Mouse (Mus musculus) cerebellum, adult (tissue): ENCODE measurements around the gene Bbx.

Experiments used
- ATAC-seq: cut with Nextera tagmentation; 2 replicates; pipeline ENCODE4 v1.9.2; 2017; ENCODE audit warnings: mild to moderate bottlenecking, moderate library complexity, mixed read lengths; ENCODE audit not compliant: insufficient number of reproducible peaks, low FRiP score, low TSS enrichment

The Bbx gene

DNA sequence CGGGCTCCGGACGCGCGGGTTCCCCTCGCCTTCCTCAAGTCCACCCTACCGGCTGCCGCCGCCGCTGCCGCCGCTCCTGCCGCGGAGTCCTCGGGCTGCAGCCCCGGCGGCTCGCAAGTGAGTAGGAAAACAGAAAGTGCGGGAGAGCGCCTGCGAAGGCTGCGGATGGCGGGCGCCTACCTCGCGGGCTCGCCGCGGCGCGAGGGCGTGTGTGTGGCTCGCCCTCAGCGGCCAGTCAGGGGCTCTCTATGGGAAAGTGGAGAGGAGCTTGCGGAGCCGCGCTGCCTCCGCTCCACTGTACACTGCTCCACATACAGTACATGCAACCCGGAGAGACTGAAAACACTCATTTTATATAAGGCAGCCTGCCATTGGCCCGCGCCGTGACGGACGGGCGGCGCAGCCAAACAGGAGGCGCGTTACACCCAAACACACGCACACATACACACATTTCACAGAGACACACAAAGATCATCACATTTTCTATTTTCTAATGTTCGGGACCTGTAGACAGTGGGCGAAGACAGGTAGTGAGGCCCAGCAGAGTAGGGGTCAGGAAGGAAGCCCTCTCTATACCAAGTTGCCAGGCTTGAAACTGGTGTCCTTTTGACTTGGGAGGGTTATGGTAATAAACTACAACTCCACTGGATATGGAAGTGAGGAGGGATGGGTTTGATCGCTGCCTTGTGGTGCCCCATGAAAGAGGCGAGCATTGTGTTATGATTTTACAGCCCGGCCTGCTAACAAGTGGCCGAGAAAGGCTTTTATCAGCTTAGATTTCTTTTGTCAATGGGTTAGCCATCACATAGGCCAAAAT is at the start of gene Bbx:
Bbx (minus strand) TSS at position 329 of the 817 bp plus-strand sequence.
- peak; percentile 95 for ATAC-seq

DNA sequence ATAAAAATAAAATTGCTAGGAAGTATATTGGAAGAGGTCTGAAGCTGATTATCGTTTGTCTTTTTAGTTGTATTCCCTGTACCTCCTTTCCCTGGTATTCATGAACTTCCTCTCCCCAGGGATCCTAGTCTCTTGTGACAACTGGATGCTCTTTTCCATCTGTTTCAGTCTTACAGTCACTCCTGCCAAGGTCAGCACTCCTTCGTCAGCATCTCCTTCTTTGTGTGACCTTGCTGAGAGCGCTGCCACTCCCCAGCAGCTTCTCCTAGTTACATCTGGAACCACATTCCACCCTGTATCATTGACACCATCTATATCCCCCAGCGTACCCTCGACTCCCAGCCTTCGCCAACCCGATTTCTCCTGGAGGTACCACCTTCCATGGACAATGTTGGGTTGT is 49.7 kb upstream of the Bbx start:
- ATAC-seq: no peak

DNA sequence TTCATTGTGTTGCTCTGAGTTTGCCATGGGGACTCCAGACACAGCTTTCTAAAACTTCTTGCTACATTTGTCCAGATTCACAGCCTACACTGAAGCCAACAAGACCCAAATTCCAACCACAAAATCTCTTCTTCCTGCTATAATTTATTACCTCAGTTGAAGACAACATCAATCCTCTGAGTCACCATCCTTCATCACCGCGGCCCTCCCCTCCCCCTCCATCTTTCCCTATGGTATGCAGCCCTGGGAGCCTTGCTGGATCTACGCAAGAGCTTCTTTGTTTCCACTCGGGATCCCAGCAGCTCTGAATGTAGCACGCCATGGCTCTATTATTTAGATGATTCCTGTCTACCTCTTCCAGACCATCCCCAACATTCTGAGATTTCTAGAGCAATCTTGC is 49.2 kb upstream of the Bbx start:
- no peak for ATAC-seq

DNA sequence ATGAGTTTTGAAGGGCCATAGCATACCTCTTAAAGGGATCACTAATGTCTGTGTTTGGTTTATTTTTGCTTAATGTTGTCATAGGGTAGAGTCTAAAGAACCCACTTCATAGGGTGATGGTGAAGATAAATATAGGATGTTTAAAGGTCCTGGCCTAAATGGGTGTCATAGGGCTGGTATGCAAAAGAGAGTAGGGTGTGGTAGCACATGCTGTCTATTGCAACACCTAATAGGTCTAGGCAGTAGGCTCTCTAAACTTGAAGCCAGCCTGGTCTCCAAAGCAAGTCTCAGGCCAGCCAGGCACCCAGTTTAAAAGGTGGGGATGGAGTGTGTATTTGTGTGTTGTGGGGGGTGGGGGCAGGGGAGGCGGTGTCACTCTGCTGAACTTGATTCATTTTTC is 46.5 kb upstream of the Bbx start:
- ATAC-seq: no peak

DNA sequence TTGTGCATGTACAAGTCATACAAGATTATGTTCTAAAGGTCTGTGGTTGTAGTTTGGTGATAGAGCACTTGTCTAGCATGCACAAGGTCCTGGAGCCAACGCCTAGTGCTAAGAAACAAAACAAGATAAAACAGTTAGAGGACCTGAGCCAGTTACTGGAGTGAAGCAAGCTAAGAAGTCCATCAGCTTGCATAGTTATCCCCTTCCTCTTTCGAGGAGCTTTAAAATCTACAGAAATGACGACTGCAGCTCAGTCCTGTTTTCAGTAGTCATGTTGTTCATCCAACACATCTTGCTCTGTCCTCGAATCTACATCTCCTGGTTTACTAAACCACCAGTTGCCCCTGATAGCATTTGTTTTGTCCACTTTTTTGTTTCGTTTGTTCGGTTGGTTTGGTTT is 45.4 kb upstream of the Bbx start:
- ATAC-seq: no peak

GRCm38 (mm10) chr16:50462226-50462870 is 30.2 kb upstream of the Bbx start:
- no peak for ATAC-seq

DNA sequence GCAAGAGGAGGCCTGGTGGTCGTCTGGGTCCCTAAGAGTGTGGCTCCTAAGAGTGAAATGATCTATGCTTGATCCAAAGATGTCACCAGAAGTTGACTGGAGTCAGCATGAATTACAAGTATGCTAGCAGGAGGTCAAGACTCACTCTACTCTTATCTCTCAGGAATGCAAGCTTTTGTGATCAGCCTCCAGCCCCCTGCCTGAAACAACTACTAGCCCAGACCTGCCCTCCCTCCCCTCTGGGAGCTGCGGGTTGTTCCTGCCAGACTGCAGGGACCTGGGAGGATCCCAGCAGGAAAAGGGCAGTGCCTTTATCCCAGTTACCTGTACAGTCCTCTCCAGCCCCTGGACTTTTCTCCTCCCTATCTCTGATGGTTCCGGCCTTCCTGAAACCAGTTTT is 27.0 kb upstream of the Bbx start:
- no peak for ATAC-seq

DNA sequence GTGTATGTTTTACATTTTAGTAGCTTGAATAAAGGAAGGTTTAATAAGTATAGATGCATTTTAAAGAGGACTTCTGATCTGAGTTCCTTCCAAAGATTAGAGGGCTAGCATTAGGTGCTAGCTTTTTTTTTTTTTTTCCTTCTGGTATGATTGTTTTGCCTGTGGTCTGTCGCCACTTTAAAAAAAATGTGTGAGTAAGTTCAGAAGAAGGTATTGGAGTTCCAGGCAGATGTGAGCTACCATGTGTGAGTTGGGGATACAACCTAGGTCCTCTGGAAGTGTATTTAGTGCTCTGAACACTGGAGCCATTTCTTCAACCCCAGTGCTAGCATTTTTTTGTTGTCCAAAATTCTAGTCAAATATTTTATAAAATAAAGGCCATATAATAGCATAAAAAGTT is 23.9 kb upstream of the Bbx start:
- ATAC-seq: no peak

DNA sequence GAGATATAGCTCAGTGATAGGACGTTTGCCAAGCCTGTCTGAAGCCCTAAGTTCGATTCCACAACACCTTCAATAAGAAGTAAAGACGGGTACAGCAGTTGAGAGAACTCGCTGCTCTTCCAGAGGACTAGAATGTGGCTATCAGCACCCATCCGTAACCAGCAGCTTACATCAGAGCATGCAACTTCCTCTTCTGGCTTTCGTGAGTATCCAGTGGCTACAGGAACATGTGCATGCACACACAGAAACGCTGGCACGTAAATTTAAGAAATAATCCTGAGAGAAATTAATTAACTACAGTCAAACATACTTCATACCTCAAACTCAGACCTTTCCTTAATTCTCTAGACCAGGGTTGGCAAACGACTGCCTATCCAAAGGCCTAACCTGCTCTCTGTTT is 16.9 kb upstream of the Bbx start:
- no peak for ATAC-seq

DNA sequence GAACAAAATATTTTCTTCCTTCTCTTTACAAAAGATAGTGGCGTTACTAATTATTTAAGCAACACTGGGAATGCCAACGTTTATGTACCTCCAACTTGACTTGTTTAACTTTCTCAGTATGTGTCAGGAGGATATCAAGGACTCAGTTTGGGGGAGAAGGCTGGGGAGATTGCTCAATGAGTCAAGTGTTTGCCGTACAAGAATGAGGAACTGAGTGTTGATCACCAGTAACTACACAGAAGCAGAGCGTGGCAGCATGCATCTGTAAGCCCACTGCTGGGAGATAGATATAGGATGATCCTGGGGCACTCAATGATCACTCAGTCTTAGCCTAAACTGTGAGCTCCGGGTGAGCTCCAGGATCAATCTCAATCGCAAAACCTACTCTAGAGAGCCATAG is 12.8 kb upstream of the Bbx start:
- ATAC-seq: no peak

DNA sequence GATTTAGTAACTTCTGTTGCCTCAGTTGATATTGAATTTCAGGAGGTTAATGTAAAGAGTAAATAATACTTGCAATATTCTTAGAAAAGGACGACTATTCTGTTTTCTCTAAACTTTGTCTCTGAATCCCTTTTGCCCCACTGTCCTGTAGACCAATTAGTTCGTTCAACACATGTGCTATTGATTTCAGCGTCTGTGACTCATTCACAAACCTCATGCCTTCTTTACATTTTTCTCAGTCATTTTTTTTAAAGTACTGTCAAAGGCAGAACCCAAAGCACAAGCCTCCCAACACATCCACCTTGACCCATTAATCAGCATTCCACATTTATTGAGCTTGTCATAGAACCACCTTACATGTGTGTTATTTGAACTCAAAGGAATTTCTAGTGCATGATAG is 6.6 kb upstream of the Bbx start:
- ATAC-seq: no peak

- ATAC-seq: no peak
Observed at GRCm38 (mm10) chr16:50437788-50438187, 5.6 kb upstream of the Bbx start.

DNA sequence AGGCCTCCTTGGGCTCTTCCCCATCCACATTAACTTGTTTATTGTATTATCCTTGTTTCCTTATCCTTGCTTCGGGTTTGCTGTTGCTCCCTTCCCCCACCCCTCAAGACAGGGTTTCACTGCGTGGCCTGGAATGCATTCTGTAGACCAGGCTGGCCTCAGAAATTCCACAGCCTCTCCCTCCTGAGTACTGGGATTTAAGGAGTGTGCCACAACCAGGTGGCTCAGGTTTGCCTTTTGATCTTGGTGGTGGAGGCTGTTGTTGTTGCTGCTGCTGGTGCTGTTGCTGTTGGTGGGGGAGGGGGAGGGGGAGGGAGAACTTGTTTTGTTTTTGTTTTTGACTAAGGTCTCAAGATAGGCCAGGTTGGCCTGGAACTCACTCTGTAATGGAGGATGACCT is 5.1 kb upstream of the Bbx start:
- no peak for ATAC-seq

DNA sequence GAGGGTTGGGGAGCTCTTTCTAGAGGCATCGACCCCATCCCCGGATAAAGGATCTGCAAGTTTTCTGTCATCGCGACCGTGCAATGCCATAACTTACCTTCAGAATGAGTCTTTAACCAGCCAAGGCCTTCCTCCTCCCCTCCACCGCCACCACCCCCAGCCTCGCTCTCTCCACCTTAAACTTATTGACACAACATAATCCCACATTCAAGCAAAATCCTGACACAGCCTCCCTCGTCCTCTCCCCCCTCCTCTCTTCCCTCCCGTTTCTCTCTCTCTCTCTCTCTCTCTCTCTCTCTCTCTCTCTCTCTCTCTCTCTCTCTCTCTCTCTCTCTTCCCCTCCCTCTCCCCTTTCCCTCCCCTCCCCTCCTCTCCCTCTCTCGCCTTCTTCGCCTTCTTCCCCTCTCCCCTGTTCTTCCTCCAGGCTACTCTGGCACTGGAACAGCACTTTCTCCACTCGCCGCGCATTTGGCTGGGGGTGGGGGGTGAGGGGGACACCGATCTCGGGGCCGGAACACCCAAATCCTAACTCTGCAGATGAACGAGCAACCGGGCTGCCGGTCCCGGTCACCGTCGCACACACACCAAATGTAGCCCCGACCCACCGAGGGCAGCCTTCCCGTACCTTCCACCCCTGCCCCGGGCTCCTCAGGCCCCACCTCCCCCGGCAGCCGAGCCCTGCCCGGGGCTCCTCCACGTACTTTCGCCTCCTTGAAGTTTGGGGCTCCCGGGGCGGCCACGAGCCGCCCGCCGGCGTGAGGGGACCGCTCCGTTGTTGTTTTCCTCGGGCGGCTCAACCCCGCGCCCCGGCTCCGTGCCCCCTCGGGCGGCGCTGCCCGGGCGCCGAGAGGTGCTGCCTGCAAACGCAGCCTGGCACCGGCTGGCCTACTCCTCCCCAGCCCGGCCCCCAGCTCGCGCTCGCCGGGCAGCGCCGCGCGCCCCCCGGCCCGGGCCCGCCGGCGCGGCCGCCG is 894 bp downstream of the Bbx start:
- peak; percentile 38 for ATAC-seq

GRCm38 (mm10) chr16:50430515-50430877 is 1.7 kb downstream of the Bbx start:
- no peak for ATAC-seq

GRCm38 (mm10) chr16:50429692-50430514 is 2.3 kb downstream of the Bbx start:
- ATAC-seq: peak; percentile 4; the same call in 1 of the 2 replicates

DNA sequence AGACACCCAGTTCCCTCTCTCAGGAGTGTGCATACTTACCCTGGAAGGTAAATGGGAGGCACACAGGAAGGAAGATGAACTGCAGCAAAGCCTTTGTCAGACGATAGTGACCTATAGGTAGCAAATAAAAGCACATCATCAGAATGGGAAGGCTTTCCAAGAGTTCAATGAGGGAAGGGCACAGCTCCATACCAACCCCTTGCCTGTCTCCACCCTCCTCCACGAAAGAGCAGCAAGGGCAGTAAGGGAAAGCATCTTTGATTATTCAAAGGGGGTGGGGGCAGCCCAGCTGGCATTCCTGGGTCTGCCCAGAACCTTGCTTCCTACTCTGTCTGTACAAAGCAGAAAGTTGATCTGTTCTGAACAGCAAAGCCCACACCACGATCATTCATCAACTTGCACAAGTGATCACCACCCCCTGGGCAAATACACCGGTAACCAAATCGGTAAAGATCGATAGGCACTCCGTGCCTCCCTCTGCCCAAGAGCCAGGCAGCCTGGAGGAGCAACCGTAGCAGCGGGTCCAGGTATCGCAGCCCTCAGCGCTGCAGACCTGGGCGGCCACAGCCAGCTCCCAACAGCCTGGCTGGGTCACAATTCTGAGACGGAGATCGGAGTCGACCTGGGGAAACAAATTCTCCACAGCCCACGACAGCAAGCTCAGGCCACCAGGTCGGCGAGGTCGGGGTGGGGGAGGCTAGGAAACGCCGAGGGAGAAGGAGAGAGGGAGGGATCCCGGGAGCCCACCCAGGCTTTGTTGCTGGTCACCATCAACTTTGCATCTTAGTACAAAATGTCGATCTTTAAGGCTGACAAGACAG is 3.1 kb downstream of the Bbx start:
- no peak for ATAC-seq

DNA sequence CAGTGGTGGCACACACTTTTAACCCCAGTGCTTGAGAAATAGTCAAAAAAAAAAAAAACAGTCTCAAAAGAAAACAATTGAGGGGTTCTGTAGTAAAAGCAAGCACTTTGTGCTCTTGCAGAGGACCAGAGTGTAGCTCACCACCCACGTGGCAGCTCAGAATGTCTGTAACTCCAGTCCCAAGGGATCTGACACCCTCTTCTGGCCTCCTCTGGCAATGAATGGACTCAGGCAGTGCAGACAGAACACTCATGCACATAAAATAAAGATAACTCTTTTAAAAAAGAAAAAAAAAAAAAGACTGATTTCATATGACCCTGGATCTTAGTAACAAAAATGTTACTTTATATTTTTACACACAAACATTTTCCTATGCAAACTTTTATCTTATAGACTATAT is 12.1 kb downstream of the Bbx start:
- ATAC-seq: no peak

DNA sequence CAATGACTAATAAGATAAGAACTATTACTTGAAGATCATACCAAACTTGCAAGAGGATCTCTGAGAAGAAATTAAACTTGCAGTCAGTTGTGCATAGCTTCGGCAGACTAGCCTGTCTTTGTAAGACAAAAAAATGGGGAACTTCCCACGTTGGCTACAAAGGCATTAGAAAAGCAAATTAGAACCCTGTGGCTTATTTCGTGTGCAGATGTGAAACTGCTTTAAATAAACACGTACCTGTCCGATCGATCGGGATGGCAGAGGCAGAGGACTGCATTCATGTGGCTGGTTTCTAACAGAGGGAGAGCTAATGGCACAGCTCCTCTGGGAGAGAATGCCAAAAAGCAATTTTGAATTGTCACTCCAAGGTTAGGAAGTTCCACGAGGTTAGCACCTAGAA is 16.8 kb downstream of the Bbx start:
- ATAC-seq: no peak
